Mouse (Mus musculus) cerebellum, adult 2 months (tissue): ENCODE results near the gene Gm29564. TPM values are rescaled to one million over a fixed set of nuclear protein-coding genes. Genes with fewer than 3 reads are reported as not detected.
"Not testable (repeated sequence)": the region's sequence is repeated elsewhere in the genome, so short reads cannot be mapped to it uniquely, and the experiment has no call there.

Source experiments
- DNase-seq, 2 experiments: peaks; one replicate each; pipeline ENCODE4 v3.0.0; 2021
- H3K27ac ChIP-seq: fragments of 200-500 bp; 2 replicates; pipeline ENCODE4 v1.5.1; 2012; ENCODE audit warnings: low read length, control low read depth, inconsistent platforms; ENCODE audit not compliant: insufficient read depth
- H3K27me3 ChIP-seq: fragments of 200-500 bp; 2 replicates; pipeline ENCODE4 v1.6.1; 2012; ENCODE audit warnings: inconsistent platforms, mild to moderate bottlenecking, low read length, moderate library complexity; ENCODE audit not compliant: control insufficient read depth, insufficient read depth
- H3K4me1 ChIP-seq: fragments of 200-500 bp; 2 replicates; pipeline ENCODE4 v1.6.1; 2011; ENCODE audit warnings: low read length; ENCODE audit not compliant: control insufficient read depth, insufficient read depth
- H3K4me3 ChIP-seq: fragments of 200-500 bp; replicated peaks from 2 replicates; pipeline ENCODE3; 2011; ENCODE audit warnings: mild to moderate bottlenecking, low read depth, low read length, control low read depth; ENCODE audit not compliant: insufficient read depth
- WGBS: fragments of 180-500 bp; shearing (Covaris S2); methylation state at CpG from one replicate; pipeline ENCODE4 v1.1.7; 2018; 5-methylcytosine and 5-hydroxymethylcytosine counted together
- polyA plus RNA-seq: library from polyadenylated mRNA; depleted of rRNA; stranded (reverse); fragments of >200 nt; gene quantifications from 2 replicates; pipeline ENCODE4 v1.2.3, GENCODE M21; 2012; rRNA removed

Gm29564 gene
- not detected in 2 replicates for polyA plus RNA-seq

DNA sequence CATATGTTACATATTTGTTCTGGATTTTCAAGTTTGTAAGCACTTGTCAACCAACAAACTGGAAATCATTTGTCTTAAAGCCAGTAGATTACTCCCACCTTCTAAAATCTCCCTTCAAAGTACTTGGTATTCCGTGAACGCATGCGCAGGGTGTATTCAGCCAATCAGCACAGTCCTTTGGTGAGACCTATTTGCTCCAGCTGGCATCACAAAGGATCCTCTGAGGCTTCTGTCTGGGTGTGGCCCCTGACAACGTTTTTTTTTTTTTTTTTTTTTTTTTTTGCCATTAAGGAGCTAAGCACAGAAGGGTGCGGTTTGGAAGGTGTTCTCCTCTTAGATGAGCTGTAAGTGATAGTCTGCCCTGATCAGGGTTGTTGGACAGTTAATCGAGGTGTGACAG lies at the start of gene Gm29564:
Gene Gm29564, plus strand, starts transcription at position 301 of the 400 bp plus-strand sequence.
- DNase-seq, H3K27ac ChIP-seq, H3K4me3 ChIP-seq, H3K4me1 ChIP-seq, H3K27me3 ChIP-seq: not testable (repeated sequence)
- no CpG with 5 or more reads among the region's 6 CpGs for WGBS

Other genes with a start within 250 kb of the Gm29564 start
- gene Gm20867, start 249.8 kb upstream of the Gm29564 start, polyA plus RNA-seq, result not detected in 2 replicates